Mouse (Mus musculus) liver, embryonic 14.5 days (tissue): ENCODE results near the gene Akr1c21.

Experiments
- CTCF ChIP-seq: IDR thresholded peaks from 2 replicates; pipeline ENCODE4 v1.5.1; 2016; ENCODE audit warnings: antibody characterized with exemption, low read depth, control low read depth
- EP300 ChIP-seq: IDR thresholded peaks from 2 replicates; pipeline ENCODE4 v1.6.1; 2016; ENCODE audit warnings: antibody characterized with exemption, low read depth

DNA sequence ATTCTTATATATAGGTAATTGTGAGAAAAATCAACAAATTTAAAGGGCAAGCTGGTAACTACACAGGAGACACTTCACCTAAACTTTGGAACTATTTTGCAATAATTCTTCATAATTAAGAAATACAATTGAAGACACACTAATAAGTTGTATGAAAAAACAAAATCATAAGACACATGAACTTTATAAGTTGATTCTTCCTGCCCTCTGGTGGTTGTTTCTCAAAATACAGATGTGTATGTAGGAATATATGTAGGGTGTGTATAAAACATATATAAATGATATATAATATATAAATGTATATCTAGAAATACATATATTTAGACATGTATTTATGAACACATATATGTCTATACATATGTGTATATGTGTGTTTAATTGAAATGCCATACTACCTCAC, 37.0 kb downstream of the Akr1c21 start:
- TF ChIP-seq CTCF (no peak), EP300 (no peak)
